Mouse (Mus musculus) T-helper 17 cell (primary cell): ENCODE results near the gene Exoc6b.

Source experiments
- in situ Hi-C, 2 experiments: fragments of 300-600 bp; cut with MboI, MseI; formaldehyde crosslinking; loops; 1 replicate in 1 of 2; 2 replicates in 1 of 2; pipeline ENCODE4 v1.15.1; 2025; ENCODE audit warnings: high pct_unique_total_duplicates in 2 of 2

Exoc6b gene

GRCm38 (mm10) chr6:84640324-84641061, 428.8 kb downstream of the Exoc6b start:
- in situ Hi-C loops, result no loop called here

- in situ Hi-C loops, result no loop called here
Measured at GRCm38 (mm10) chr6:84638206-84638605, 431.1 kb downstream of the Exoc6b start.

GRCm38 (mm10) chr6:84631588-84631987, 437.7 kb downstream of the Exoc6b start:
- in situ Hi-C loops, result no loop called here

- in situ Hi-C loops, result no loop called here
Measured at GRCm38 (mm10) chr6:84630276-84630675, 439.0 kb downstream of the Exoc6b start.

- in situ Hi-C loops, result no loop called here
Measured at GRCm38 (mm10) chr6:84628831-84629230, 440.5 kb downstream of the Exoc6b start.

- in situ Hi-C loops, result no loop called here
Measured at GRCm38 (mm10) chr6:84626398-84626797, 442.9 kb downstream of the Exoc6b start.

GRCm38 (mm10) chr6:84619166-84619565, 450.1 kb downstream of the Exoc6b start:
- in situ Hi-C loops, result no loop called here

- in situ Hi-C loops, result no loop called here
Measured at GRCm38 (mm10) chr6:84617051-84617450, 452.3 kb downstream of the Exoc6b start.

GRCm38 (mm10) chr6:84616586-84616985, 452.7 kb downstream of the Exoc6b start:
- in situ Hi-C loops, result no loop called here

- in situ Hi-C loops, result no loop called here
Measured at GRCm38 (mm10) chr6:84613561-84613960, 455.8 kb downstream of the Exoc6b start.

GRCm38 (mm10) chr6:84601136-84601889, 468.0 kb downstream of the Exoc6b start:
- in situ Hi-C loops, result no loop called here

- in situ Hi-C loops, result loop anchor here in 1 of 2 experiments (10.0 kb wide), 1 partner anchor 494 kb away; no protein-coding TSS in a partner anchor
Measured at GRCm38 (mm10) chr6:84599296-84599695, 470.0 kb downstream of the Exoc6b start.

GRCm38 (mm10) chr6:84598725-84599124, 470.6 kb downstream of the Exoc6b start:
- in situ Hi-C loops, result loop anchor here in 1 of 2 experiments (10.0 kb wide), 1 partner anchor 494 kb away; no protein-coding TSS in a partner anchor

GRCm38 (mm10) chr6:84594626-84595025, 474.7 kb downstream of the Exoc6b start:
- in situ Hi-C loops, result loop anchor here (5.0 to 10.0 kb wide), 2 partner anchors 182 to 490 kb away; no protein-coding TSS in a partner anchor

GRCm38 (mm10) chr6:84593693-84594092, 475.6 kb downstream of the Exoc6b start, which contains the start of gene Cyp26b1:
Gene Cyp26b1, minus strand, starts transcription at chr6:84593908.
- in situ Hi-C loops, result loop anchor here (5.0 to 10.0 kb wide), 2 partner anchors 181 to 489 kb away; no protein-coding TSS in a partner anchor

GRCm38 (mm10) chr6:84590961-84591745, 478.2 kb downstream of the Exoc6b start:
- in situ Hi-C loops, result loop anchor here (5.0 to 10.0 kb wide), 2 partner anchors 179 to 486 kb away; no protein-coding TSS in a partner anchor

GRCm38 (mm10) chr6:84589742-84590686, 479.3 kb downstream of the Exoc6b start:
- in situ Hi-C loops, result loop anchor here (5.0 to 10.0 kb wide), 2 partner anchors 178 to 485 kb away; no protein-coding TSS in a partner anchor

- in situ Hi-C loops, result no loop called here
Measured at GRCm38 (mm10) chr6:84588895-84589652, 480.2 kb downstream of the Exoc6b start.

GRCm38 (mm10) chr6:84588221-84588894, 481.0 kb downstream of the Exoc6b start:
- in situ Hi-C loops, result no loop called here
